Mouse (Mus musculus): ENCODE measurements around the gene Cygb.

GRCm38 (mm10) chr11:116672595-116672994 is 18.5 kb upstream of the Cygb start:
- no peak for TF ChIP-seq POLR2A (IDR thresholded peaks at IDR 0.05; ENCODE audit: borderline replicate concordance, low read depth, low read length)
- TF ChIP-seq CTCF (IDR thresholded peaks at IDR 0.05; ENCODE audit: low read depth, low read length) = no peak
